Mouse (Mus musculus): ENCODE measurements around the gene Tekt3.

GRCm38 (mm10) chr11:63051996-63052395, 9.5 kb upstream of the Tekt3 start:
- TF ChIP-seq POLR2A (IDR thresholded peaks at IDR 0.05; ENCODE audit: low read depth, low read length) (no peak), CTCF (IDR thresholded peaks at IDR 0.05; ENCODE audit: borderline replicate concordance, insufficient read depth, low read length) (no peak)

Measured in embryonic fibroblast, embryonic 13.5 days (primary cell).